Mouse (Mus musculus) ES-Bruce4 (cell line): ENCODE results near the gene Gsc2.

Experiments
- CTCF ChIP-seq: IDR thresholded peaks from one replicate; pipeline ENCODE4 v1.8.1; 2011; ENCODE audit warnings: low read depth, low read length
- POLR2A ChIP-seq: IDR thresholded peaks from one replicate; pipeline ENCODE4 v1.8.1; 2011; ENCODE audit warnings: low read length; ENCODE audit not compliant: insufficient read depth

DNA sequence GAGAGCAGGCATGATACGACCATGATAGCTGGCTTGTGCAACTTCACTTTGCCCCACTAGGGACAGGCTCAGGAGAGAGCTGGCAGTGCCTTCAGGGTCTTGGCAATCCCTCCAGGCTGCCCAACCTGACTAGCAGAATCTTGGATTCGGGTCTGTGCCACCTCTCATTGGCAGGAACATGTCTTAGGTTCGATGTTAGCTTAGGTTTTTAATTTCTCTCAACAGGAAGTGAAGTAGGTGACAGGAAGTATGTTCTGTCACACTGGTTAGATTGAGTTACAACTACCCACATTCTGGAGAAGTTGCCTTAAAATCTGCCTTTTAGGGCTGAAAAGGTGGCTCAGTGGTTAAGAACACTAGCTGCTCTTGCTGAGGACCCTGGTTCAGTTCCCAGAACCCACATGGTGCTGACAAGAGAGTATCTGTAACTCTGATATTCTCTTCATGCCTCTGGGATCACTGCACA lies 19.6 kb upstream of the Gsc2 start:
- no peak for TF ChIP-seq CTCF
- no peak for TF ChIP-seq POLR2A
